Mouse (Mus musculus) small intestine, adult 2 months (tissue): ENCODE measurements around the gene Lsm2.

Experiments used
- CTCF ChIP-seq: fragments of 200-500 bp; IDR thresholded peaks from 2 replicates; pipeline ENCODE4 v1.5.1; 2012; ENCODE audit warnings: low read depth, mild to moderate bottlenecking, control low read depth, inconsistent platforms, low read length, moderate library complexity, mixed read lengths; ENCODE audit not compliant: insufficient replicate concordance, insufficient read length; ENCODE audit errors: extremely low read depth
- POLR2A ChIP-seq: fragments of 200-500 bp; IDR thresholded peaks from 2 replicates; pipeline ENCODE4 v1.6.1; 2012; ENCODE audit warnings: low read depth, mild to moderate bottlenecking, control low read depth, inconsistent platforms, low read length, moderate library complexity

DNA sequence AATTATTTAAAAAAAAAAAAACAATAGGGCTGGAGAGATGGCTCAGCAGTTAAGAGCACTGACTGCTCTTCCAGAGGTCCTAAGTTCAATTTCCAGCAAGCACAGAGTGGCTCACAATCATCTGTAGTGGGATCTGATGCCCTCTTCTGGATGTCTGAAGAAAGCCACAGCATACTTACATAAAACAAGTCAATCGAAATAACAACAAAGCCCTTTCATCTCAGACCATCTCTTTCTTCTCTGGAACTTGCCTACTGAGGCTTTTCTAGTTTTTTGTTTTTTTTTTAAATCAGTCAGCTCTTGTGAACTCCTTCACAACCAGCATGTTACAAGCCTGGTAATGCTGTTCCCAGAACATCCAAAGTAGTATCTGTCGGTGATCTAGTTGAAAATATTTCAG, 1.0 kb upstream of the Lsm2 start:
- no peak for TF ChIP-seq POLR2A
- TF ChIP-seq CTCF: no peak
